Mouse (Mus musculus) embryonic stem cell, embryonic (primary cell): ENCODE results near the gene Ucp3.

Experiments used
- CTCF ChIA-PET, 4 experiments: fragments of 300-600 bp in 2 of 4; fragments of 350-600 bp in 2 of 4; sonication (Branson Sonifier 250); formaldehyde crosslinking; loops; one replicate each; lab custom pipeline; 2022; ENCODE audit warnings: inconsistent platforms in 2 of 4; lab: Charles Lee
- POLR2A ChIA-PET, 4 experiments: fragments of 300-600 bp in 2 of 4; fragments of 350-600 bp in 2 of 4; sonication (Branson Sonifier 250); formaldehyde crosslinking; loops; one replicate each; lab custom pipeline; 2022; ENCODE audit warnings: antibody characterized with exemption in 4 of 4, inconsistent platforms in 1 of 4; lab: Charles Lee

Gene Ucp3

GRCm38 (mm10) chr7:100472777-100473176 lies at the start of gene Ucp3:
Gene Ucp3, plus strand, starts transcription at chr7:100472990.
- POLR2A ChIA-PET = interaction anchor here in 2 of 4 experiments (0.6 to 6.4 kb wide), 10 partner anchors 8 to 53 kb away, joined by 3 to 35 read pairs (median 4); partner anchors contain the start of gene Ucp2 (in 2 of the 2)
- CTCF ChIA-PET = interaction anchor here in 2 of 4 experiments (0.5 to 0.6 kb wide), 2 partner anchors 71 to 1029 kb away, joined by 3 read pairs; no protein-coding TSS in a partner anchor

- CTCF ChIA-PET = no interaction called here
- POLR2A ChIA-PET = interaction anchor here in 2 of 4 experiments (1.1 to 1.4 kb wide), 2 partner anchors 13 to 70 kb away, joined by 3 to 5 read pairs; no protein-coding TSS in a partner anchor
Observed at GRCm38 (mm10) chr7:100425795-100426194, 47.0 kb upstream of the Ucp3 start.

GRCm38 (mm10) chr7:100429102-100429501 lies 43.7 kb upstream of the Ucp3 start:
- POLR2A ChIA-PET = interaction anchor here in 1 of 4 experiments (0.8 to 2.3 kb wide), 4 partner anchors 16 to 76 kb away, joined by 3 to 8 read pairs (median 4); no protein-coding TSS in a partner anchor

GRCm38 (mm10) chr7:100429911-100430310 lies 42.9 kb upstream of the Ucp3 start:
- CTCF ChIA-PET = interaction anchor here in 3 of 4 experiments (0.8 to 1.5 kb wide), 3 partner anchors 17 to 68 kb away, joined by 3 to 5 read pairs (median 3); no protein-coding TSS in a partner anchor
- POLR2A ChIA-PET = interaction anchor here in 2 of 4 experiments (1.1 to 2.3 kb wide), 3 partner anchors 66 to 73 kb away, joined by 3 to 8 read pairs (median 4); no protein-coding TSS in a partner anchor

More at GRCm38 (mm10) chr7:100429102-100429501, 43.7 kb upstream of the Ucp3 start:
- CTCF ChIA-PET = interaction anchor here (0.6 to 1.5 kb wide), 5 partner anchors 16 to 235 kb away, joined by 3 to 8 read pairs (median 3); no protein-coding TSS in a partner anchor

DNA sequence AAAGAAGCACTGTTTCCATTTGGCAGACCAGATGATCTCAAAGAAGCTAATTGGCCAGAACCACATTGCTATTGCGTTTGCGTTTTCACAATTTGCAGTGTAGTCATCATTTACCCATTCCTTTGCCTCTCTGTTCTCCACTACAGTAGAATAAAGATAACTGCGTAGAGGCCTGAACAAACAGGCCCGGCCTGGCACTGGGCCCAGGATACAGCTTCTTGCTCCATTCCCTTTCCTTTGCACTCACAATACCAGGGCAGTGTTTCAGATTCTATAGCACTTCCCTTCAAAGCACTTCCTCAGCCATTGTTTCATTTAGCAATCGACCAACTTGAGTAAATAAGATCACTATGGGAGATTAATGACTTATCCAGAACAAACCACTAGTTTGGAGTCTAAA lies 41.7 kb upstream of the Ucp3 start:
- POLR2A ChIA-PET = no interaction called here

DNA sequence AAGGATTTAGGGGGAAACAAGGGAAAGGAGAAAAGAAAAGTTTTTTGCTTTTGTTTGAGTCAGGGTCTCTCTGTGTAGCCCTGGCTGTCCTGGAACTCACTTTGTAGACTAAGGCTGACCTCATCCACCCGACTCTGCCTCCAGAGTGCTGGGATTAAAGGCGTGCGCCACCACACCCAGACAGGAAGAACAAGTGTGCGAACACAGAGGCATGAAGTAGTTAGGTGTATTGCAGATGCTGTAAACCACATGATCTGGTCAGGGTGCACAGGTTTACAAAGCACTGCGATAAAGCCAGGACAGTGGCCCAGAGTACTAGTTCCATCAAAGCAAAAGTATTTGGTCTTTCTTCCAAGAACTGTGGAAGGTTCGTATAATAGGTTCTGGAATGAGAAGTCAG lies 39.5 kb upstream of the Ucp3 start:
- CTCF ChIA-PET = interaction anchor here in 1 of 4 experiments (0.7 kb wide), 1 partner anchor 60 kb away, joined by 6 read pairs; no protein-coding TSS in a partner anchor
- POLR2A ChIA-PET = interaction anchor here in 1 of 4 experiments (1.0 to 1.4 kb wide), 4 partner anchors 10 to 69 kb away, joined by 3 to 4 read pairs (median 3); no protein-coding TSS in a partner anchor

More for the DNA sequence above, 41.7 kb upstream of the Ucp3 start:
- CTCF ChIA-PET = interaction anchor here in 2 of 4 experiments (0.6 to 1.0 kb wide), 2 partner anchors 18 to 28 kb away, joined by 3 read pairs; no protein-coding TSS in a partner anchor

DNA sequence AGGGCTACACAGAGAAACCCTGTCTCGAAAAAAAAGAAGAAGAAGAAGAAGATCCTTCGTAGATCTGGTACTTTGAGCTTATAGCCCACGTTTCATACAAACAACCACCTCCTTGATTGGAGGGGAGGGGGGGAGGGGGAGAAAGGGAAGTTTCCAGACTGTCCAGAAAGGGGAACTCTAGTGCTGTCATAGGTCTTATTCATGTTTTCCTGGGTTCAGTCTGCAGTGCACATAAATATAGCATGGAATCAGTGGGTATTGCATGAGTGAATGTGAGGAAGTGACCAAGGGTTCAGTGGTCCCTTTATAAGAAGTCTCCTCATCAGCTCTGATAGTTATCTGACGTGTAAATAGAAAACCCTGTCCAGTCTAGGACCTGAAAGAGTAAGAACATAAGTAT lies 29.1 kb upstream of the Ucp3 start:
- ChIA-PET POLR2A (interaction anchor here in 1 of 4 experiments (1.1 to 1.4 kb wide), 2 partner anchors 11 to 51 kb away, joined by 3 to 6 read pairs; no protein-coding TSS in a partner anchor), CTCF (no interaction called here)

- CTCF ChIA-PET = no interaction called here
- POLR2A ChIA-PET = interaction anchor here in 1 of 4 experiments (0.9 to 1.0 kb wide), 2 partner anchors 48 to 60 kb away, joined by 3 to 5 read pairs; no protein-coding TSS in a partner anchor
Observed at GRCm38 (mm10) chr7:100446271-100446670, 26.5 kb upstream of the Ucp3 start.

GRCm38 (mm10) chr7:100448530-100448929 lies 24.3 kb upstream of the Ucp3 start:
- POLR2A ChIA-PET = interaction anchor here in 1 of 4 experiments (1.8 kb wide), 1 partner anchor 46 kb away, joined by 6 read pairs; no protein-coding TSS in a partner anchor
- CTCF ChIA-PET = no interaction called here

GRCm38 (mm10) chr7:100448985-100449384 lies 23.8 kb upstream of the Ucp3 start:
- ChIA-PET CTCF (no interaction called here), POLR2A (interaction anchor here in 1 of 4 experiments (1.8 kb wide), 1 partner anchor 46 kb away, joined by 6 read pairs; no protein-coding TSS in a partner anchor)

DNA sequence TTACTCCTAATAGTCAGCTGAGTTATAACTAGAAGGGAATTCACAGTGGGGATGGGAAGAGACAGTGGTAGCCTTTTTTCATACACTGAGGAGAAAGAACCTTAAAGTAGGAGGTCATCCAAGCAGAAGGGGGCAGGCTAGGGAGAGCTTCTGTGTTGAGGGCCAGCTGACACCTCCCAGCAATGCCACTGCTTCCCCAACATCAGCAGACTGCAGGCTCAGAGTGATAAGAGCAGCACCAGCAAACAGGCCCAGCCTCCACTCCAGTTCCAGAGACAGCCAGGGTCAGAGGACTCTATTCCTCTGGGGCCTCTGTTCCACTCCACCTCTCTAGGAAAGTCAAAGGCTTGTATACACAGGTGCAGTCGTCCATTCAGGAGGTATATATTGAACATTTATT lies 14.6 kb upstream of the Ucp3 start:
- ChIA-PET POLR2A (interaction anchor here in 1 of 4 experiments (1.0 kb wide), 1 partner anchor 76 kb away, joined by 3 read pairs; no protein-coding TSS in a partner anchor), CTCF (no interaction called here)

GRCm38 (mm10) chr7:100459862-100460261 lies 12.9 kb upstream of the Ucp3 start:
- ChIA-PET POLR2A (no interaction called here), CTCF (no interaction called here)

- CTCF ChIA-PET = no interaction called here
- POLR2A ChIA-PET = interaction anchor here in 2 of 4 experiments (0.6 to 1.9 kb wide), 3 partner anchors 11 to 857 kb away, joined by 3 to 5 read pairs (median 3); no protein-coding TSS in a partner anchor
Observed at GRCm38 (mm10) chr7:100461621-100462151, 11.1 kb upstream of the Ucp3 start.

- ChIA-PET CTCF (no interaction called here), POLR2A (interaction anchor here in 3 of 4 experiments (1.1 to 1.8 kb wide), 4 partner anchors 9 to 36 kb away, joined by 3 to 5 read pairs (median 3); partner anchors contain the start of gene Ucp3 (in 1 of the 3))
Observed at GRCm38 (mm10) chr7:100463194-100463593, 9.6 kb upstream of the Ucp3 start.

DNA sequence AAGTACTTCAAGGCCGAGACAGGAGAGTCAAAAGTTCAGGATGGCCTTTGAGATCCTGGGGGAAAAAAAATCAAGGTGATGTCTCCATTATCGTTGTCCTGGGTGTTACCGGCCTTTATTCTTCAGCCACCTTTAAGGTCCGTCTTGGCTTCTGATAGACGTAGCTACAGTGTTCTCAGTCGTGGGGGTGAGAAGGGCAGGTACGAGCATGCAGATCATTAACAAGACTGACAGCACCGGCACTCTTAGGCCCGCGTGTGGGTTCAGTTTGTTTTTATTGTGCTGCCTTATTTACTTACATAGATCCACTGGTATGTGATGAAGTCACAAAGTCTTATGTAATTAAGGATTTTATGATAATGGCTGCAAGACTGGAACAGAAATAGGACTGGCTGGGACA lies 9.0 kb upstream of the Ucp3 start:
- ChIA-PET POLR2A (interaction anchor here in 3 of 4 experiments (1.1 to 1.8 kb wide), 3 partner anchors 24 to 35 kb away, joined by 3 to 5 read pairs (median 3); no protein-coding TSS in a partner anchor), CTCF (no interaction called here)

DNA sequence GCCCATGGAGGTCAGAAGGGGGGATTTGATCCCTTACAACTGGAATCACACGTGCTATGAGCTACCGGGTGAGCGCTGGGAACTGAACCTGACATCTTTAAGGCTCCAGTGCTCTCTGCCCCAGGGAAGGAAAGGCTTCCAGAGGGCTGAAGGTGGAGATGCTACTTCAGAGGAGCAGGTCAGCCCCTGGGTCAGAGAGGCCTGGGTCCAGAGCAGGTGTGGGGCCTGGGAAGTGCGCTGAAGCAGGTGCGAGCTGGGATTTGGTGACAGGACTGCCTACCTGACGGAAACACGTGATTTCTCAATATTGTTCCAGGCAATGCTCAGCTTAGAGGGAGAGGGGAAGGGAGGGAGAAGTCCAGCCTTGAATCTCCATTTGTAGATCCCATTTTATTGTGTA lies 8.5 kb upstream of the Ucp3 start:
- ChIA-PET CTCF (interaction anchor here in 1 of 4 experiments (0.6 kb wide), 1 partner anchor 91 kb away, joined by 3 read pairs; no protein-coding TSS in a partner anchor), POLR2A (interaction anchor here in 3 of 4 experiments (0.6 to 1.8 kb wide), 5 partner anchors 30 to 89 kb away, joined by 3 to 6 read pairs (median 4); no protein-coding TSS in a partner anchor)

DNA sequence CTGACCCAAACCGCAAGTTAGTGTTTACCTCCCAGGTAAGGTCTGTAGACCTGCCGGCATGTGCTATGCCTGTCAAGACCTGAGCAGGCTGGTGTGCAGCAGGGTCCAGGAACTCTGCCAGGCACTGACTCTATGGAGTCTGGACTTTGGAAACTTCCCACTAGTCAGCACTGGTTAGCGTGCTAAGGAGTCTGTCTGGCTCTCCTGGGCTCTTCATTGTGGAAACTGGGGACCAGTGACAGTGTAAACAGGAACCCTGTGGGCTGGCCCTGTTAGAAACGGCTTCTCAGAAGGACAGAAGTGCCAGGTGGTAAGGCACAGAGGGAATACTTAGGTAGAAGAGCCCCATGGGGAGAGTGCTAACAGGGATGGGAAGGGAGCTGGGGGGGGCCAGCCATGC lies 7.5 kb upstream of the Ucp3 start:
- POLR2A ChIA-PET = interaction anchor here in 2 of 4 experiments (0.7 to 1.3 kb wide), 3 partner anchors 29 to 714 kb away, joined by 3 to 6 read pairs (median 3); no protein-coding TSS in a partner anchor
- CTCF ChIA-PET = no interaction called here

- ChIA-PET CTCF (interaction anchor here (0.5 to 0.8 kb wide), 4 partner anchors 12 to 500 kb away, joined by 3 to 7 read pairs (median 4); no protein-coding TSS in a partner anchor), POLR2A (interaction anchor here in 2 of 4 experiments (0.7 to 1.3 kb wide), 4 partner anchors 19 to 713 kb away, joined by 3 to 4 read pairs (median 3); no protein-coding TSS in a partner anchor)
Observed at GRCm38 (mm10) chr7:100465656-100466309, 7.0 kb upstream of the Ucp3 start.
